Mouse (Mus musculus): ENCODE results near the gene Actr6. TPM values are rescaled to one million over a fixed set of nuclear protein-coding genes. Genes with fewer than 3 reads are reported as not detected.

Actr6 gene
- polyA plus RNA-seq (2012; rRNA removed): 18.3 and 18.4 TPM in 2 replicates

GRCm38 (mm10) chr10:89732001-89732794 is at the start of gene Actr6:
Gene Actr6 (minus strand): TSS chr10:89732295.
- Histone ChIP-seq H3K4me1 (ENCODE audit: control insufficient read depth, insufficient read depth, low read length) (no peaks in the 10 kb centered on the region), H3K4me3 (ENCODE audit: insufficient read depth, low read length) (peak within 1 kb of the TSS; percentile 59)
- no peak for TF ChIP-seq CTCF (IDR thresholded peaks at IDR 0.05; ENCODE audit: extremely low read depth, insufficient read depth, low read length)
- TF ChIP-seq POLR2A (IDR thresholded peaks at IDR 0.05; ENCODE audit: extremely low read depth, insufficient read depth, low read length): peak; percentile 94

GRCm38 (mm10) chr10:89776029-89776428 is 43.9 kb upstream of the Actr6 start:
- H3K4me1 ChIP-seq (ENCODE audit: control insufficient read depth, insufficient read depth, low read length): no peaks in the 10 kb centered on the region; the same call in 1 of the 2 replicates
- TF ChIP-seq CTCF (IDR thresholded peaks at IDR 0.05; ENCODE audit: extremely low read depth, insufficient read depth, low read length): no peak
- H3K4me3 ChIP-seq (ENCODE audit: insufficient read depth, low read length): no peak overlapping the region
- no peak overlapping the region for H3K27ac ChIP-seq (ENCODE audit: insufficient read depth, low read length)

More at GRCm38 (mm10) chr10:89732001-89732794, at the start of gene Actr6:
- no peak within 1 kb of the TSS for H3K27ac ChIP-seq (ENCODE audit: insufficient read depth, low read length)

- Histone ChIP-seq H3K4me1 (ENCODE audit: control insufficient read depth, insufficient read depth, low read length) (no peaks in the 10 kb centered on the region; the same call in 1 of the 2 replicates), H3K4me3 (ENCODE audit: insufficient read depth, low read length) (no peak overlapping the region), H3K27ac (ENCODE audit: insufficient read depth, low read length) (no peak overlapping the region)
- TF ChIP-seq CTCF (IDR thresholded peaks at IDR 0.05; ENCODE audit: extremely low read depth, insufficient read depth, low read length) (no peak), POLR2A (IDR thresholded peaks at IDR 0.05; ENCODE audit: extremely low read depth, insufficient read depth, low read length) (no peak)
Measured at GRCm38 (mm10) chr10:89771894-89772293, 39.8 kb upstream of the Actr6 start.

- no peak for TF ChIP-seq POLR2A (IDR thresholded peaks at IDR 0.05; ENCODE audit: extremely low read depth, insufficient read depth, low read length)
- no peak for TF ChIP-seq CTCF (IDR thresholded peaks at IDR 0.05; ENCODE audit: extremely low read depth, insufficient read depth, low read length)
- Histone ChIP-seq H3K27ac (ENCODE audit: insufficient read depth, low read length) (no peak overlapping the region), H3K4me1 (ENCODE audit: control insufficient read depth, insufficient read depth, low read length) (peaks cover 1% of the 10 kb centered on the region; the same call in 1 of the 2 replicates), H3K4me3 (ENCODE audit: insufficient read depth, low read length) (no peak overlapping the region)
Measured at GRCm38 (mm10) chr10:89769096-89769495, 37.0 kb upstream of the Actr6 start.

GRCm38 (mm10) chr10:89768352-89769020 is 36.4 kb upstream of the Actr6 start:
- no peak overlapping the region for H3K4me3 ChIP-seq (ENCODE audit: insufficient read depth, low read length)
- peaks cover 1% of the 10 kb centered on the region; the same call in 1 of the 2 replicates for H3K4me1 ChIP-seq (ENCODE audit: control insufficient read depth, insufficient read depth, low read length)
- TF ChIP-seq CTCF (IDR thresholded peaks at IDR 0.05; ENCODE audit: extremely low read depth, insufficient read depth, low read length): no peak
- TF ChIP-seq POLR2A (IDR thresholded peaks at IDR 0.05; ENCODE audit: extremely low read depth, insufficient read depth, low read length): no peak
- no peak overlapping the region for H3K27ac ChIP-seq (ENCODE audit: insufficient read depth, low read length)

- Histone ChIP-seq H3K27ac (ENCODE audit: insufficient read depth, low read length) (no peak overlapping the region), H3K4me1 (ENCODE audit: control insufficient read depth, insufficient read depth, low read length) (peaks cover 1% of the 10 kb centered on the region; the same call in 1 of the 2 replicates), H3K4me3 (ENCODE audit: insufficient read depth, low read length) (no peak overlapping the region)
- no peak for TF ChIP-seq CTCF (IDR thresholded peaks at IDR 0.05; ENCODE audit: extremely low read depth, insufficient read depth, low read length)
- TF ChIP-seq POLR2A (IDR thresholded peaks at IDR 0.05; ENCODE audit: extremely low read depth, insufficient read depth, low read length): no peak
Measured at GRCm38 (mm10) chr10:89765790-89766714, 34.0 kb upstream of the Actr6 start.

GRCm38 (mm10) chr10:89764457-89765121 is 32.5 kb upstream of the Actr6 start:
- no peak overlapping the region for H3K4me3 ChIP-seq (ENCODE audit: insufficient read depth, low read length)
- H3K4me1 ChIP-seq (ENCODE audit: control insufficient read depth, insufficient read depth, low read length): peaks cover 1% of the 10 kb centered on the region; the same call in 1 of the 2 replicates
- no peak for TF ChIP-seq CTCF (IDR thresholded peaks at IDR 0.05; ENCODE audit: extremely low read depth, insufficient read depth, low read length)
- TF ChIP-seq POLR2A (IDR thresholded peaks at IDR 0.05; ENCODE audit: extremely low read depth, insufficient read depth, low read length): no peak
- H3K27ac ChIP-seq (ENCODE audit: insufficient read depth, low read length): no peak overlapping the region

GRCm38 (mm10) chr10:89760772-89761171 is 28.7 kb upstream of the Actr6 start:
- Histone ChIP-seq H3K4me3 (ENCODE audit: insufficient read depth, low read length) (no peak overlapping the region), H3K4me1 (ENCODE audit: control insufficient read depth, insufficient read depth, low read length) (peaks cover 1% of the 10 kb centered on the region; the same call in 1 of the 2 replicates), H3K27ac (ENCODE audit: insufficient read depth, low read length) (no peak overlapping the region)
- TF ChIP-seq CTCF (IDR thresholded peaks at IDR 0.05; ENCODE audit: extremely low read depth, insufficient read depth, low read length) (no peak), POLR2A (IDR thresholded peaks at IDR 0.05; ENCODE audit: extremely low read depth, insufficient read depth, low read length) (no peak)

Measured in cortical plate, adult 2 months (tissue).